Mouse (Mus musculus): ENCODE measurements around the gene Ankrd16.

DNA sequence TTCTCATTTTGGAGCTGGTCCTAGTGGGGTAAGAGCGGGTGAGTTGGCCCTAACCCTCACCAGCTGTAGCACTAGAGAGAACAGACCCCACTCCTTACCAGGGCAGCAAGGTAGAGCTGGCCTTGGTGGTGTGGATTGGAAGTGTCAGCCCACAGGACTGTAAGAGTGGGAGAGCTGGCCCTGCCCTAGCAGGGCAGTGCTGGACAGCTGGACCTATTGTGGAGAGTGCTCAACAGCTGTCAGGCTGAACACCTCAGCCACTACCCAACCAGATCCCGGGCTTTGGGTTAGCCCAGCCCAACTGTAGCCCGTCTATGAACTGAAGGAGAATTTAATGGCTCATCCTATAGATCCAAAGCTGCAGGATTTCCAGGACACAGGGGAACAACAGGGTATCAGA is 38.9 kb upstream of the Ankrd16 start:
- TF ChIP-seq CTCF (conservative IDR thresholded peaks at IDR 0.05; ENCODE audit: insufficient read depth, insufficient read length, low read depth, low read length) (no peak), POLR2A (IDR thresholded peaks at IDR 0.05; ENCODE audit: low read depth, low read length) (no peak)

All from kidney, adult 2 months (tissue).